Comparison of ENCODE assay signal across 8 mouse cellular contexts in the genomic region with DNA sequence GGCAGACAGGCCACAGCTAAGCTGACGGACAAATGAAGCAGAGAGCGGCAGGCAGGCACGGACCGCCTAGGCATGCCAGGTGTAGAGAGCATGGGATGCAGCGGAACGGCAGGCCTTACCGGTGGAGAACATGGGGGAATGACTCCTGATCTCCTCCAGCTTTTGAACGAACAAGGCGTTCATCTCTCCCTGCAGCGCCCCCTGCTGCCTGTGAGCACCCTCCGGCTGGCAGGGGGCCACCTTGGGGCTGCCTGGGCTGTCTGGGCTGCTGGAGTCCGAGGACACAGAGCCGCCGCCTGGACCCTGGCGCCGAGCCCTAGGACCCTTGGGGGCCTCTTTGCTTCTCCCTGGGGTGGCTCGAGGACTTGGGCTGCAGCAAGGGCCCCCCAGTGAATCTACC. TPM values are rescaled to one million over a fixed set of nuclear protein-coding genes. Genes with fewer than 3 reads are reported as not detected.
A peak's percentile ranks its signal among the peaks of the same experiment; 100 is the strongest.
DNase-seq lines count a peak whose midpoint lies in the region; ATAC-seq and TF ChIP-seq lines count a peak whose summit lies in the region.

No protein-coding gene starts in this region.

- intact Hi-C loops in heart, adult 2 months (cut with DNase I): loop anchor here (1.0 kb wide), 1 partner anchor 42 kb away; no protein-coding TSS in a partner anchor

- no peak overlapping the region for H3K9ac ChIP-seq in midbrain, embryonic 15.5 days
- H3K9ac ChIP-seq in embryonic facial prominence, embryonic 12.5 days: no peak overlapping the region
- H3K9ac ChIP-seq in heart, adult 2 months (ENCODE audit: low read depth, low read length): peak overlapping the region; percentile 49
- H3K9ac ChIP-seq in limb, embryonic 12.5 days (replicated peaks): peak overlapping the region; percentile 52; the same call in 1 of the 2 replicates
- H3K9ac ChIP-seq in midbrain, embryonic 16.5 days (ENCODE audit: low read depth, low read length): peak overlapping the region; percentile 41; the same call in 1 of the 2 replicates

- no peak for TF ChIP-seq EP300 in heart, adult 2 months (IDR thresholded peaks at IDR 0.05; ENCODE audit: insufficient read depth, low read depth, low read length)

- peak; percentile 84 for TF ChIP-seq CTCF in heart, adult 2 months (IDR thresholded peaks at IDR 0.05)

- peaks cover 12% of the 10 kb centered on the region for H3K36me3 ChIP-seq in midbrain, embryonic 10.5 days
- peaks cover 4% of the 10 kb centered on the region; the same call in 1 of the 2 replicates for H3K36me3 ChIP-seq in midbrain, embryonic 15.5 days (replicated peaks)
- peaks cover 3% of the 10 kb centered on the region; the same call in 1 of the 2 replicates for H3K36me3 ChIP-seq in embryonic facial prominence, embryonic 12.5 days
- no peaks in the 10 kb centered on the region for H3K36me3 ChIP-seq in heart, adult 2 months (ENCODE audit: control insufficient read depth, insufficient read depth, low read length)
- peaks cover 7% of the 10 kb centered on the region for H3K36me3 ChIP-seq in limb, embryonic 12.5 days
- H3K36me3 ChIP-seq in midbrain, embryonic 16.5 days (ENCODE audit: control insufficient read depth, insufficient read depth, low read length): 0 out of 2 replicates have a peak, but pooled peaks cover 2% of the 10 kb centered on the region

- peaks cover 59% of the 10 kb centered on the region for H3K4me1 ChIP-seq in midbrain, embryonic 10.5 days
- peaks cover 10% of the 10 kb centered on the region; the same call in 1 of the 2 replicates for H3K4me1 ChIP-seq in midbrain, embryonic 15.5 days
- peaks cover 14% of the 10 kb centered on the region for H3K4me1 ChIP-seq in embryonic facial prominence, embryonic 12.5 days
- 0 out of 2 replicates have a peak, but pooled peaks cover 1% of the 10 kb centered on the region for H3K4me1 ChIP-seq in heart, adult 2 months (ENCODE audit: control insufficient read depth, insufficient read depth, low read length)
- H3K4me1 ChIP-seq in limb, embryonic 12.5 days (replicated peaks): peaks cover 23% of the 10 kb centered on the region
- peaks cover 4% of the 10 kb centered on the region; the same call in 1 of the 2 replicates for H3K4me1 ChIP-seq in midbrain, embryonic 16.5 days (ENCODE audit: control insufficient read depth, insufficient read depth, low read length)

- H3K4me2 ChIP-seq in midbrain, embryonic 15.5 days: no peak overlapping the region
- H3K4me2 ChIP-seq in embryonic facial prominence, embryonic 12.5 days (replicated peaks): peak overlapping the region; percentile 18; the same call in 1 of the 2 replicates
- peak overlapping the region; percentile 44 for H3K4me2 ChIP-seq in limb, embryonic 12.5 days
- H3K4me2 ChIP-seq in midbrain, embryonic 16.5 days (ENCODE audit: low read length): no peak overlapping the region

- H3K27me3 ChIP-seq in midbrain, embryonic 10.5 days (ENCODE audit: low read depth, poor library complexity, severe bottlenecking): peaks cover 37% of the 10 kb centered on the region
- H3K27me3 ChIP-seq in midbrain, embryonic 15.5 days (replicated peaks): no peaks in the 10 kb centered on the region
- peaks cover 20% of the 10 kb centered on the region for H3K27me3 ChIP-seq in embryonic facial prominence, embryonic 12.5 days
- H3K27me3 ChIP-seq in heart, adult 2 months (ENCODE audit: control insufficient read depth, insufficient read depth, low read length): no peaks in the 10 kb centered on the region
- peaks cover 35% of the 10 kb centered on the region for H3K27me3 ChIP-seq in limb, embryonic 12.5 days
- H3K27me3 ChIP-seq in midbrain, embryonic 16.5 days (ENCODE audit: control insufficient read depth, insufficient read depth, low read depth, low read length): peaks cover 5% of the 10 kb centered on the region; the same call in 1 of the 2 replicates

- no peaks in the 10 kb centered on the region for H3K9me3 ChIP-seq in midbrain, embryonic 10.5 days (replicated peaks)
- H3K9me3 ChIP-seq in midbrain, embryonic 15.5 days: no peaks in the 10 kb centered on the region
- no peaks in the 10 kb centered on the region for H3K9me3 ChIP-seq in embryonic facial prominence, embryonic 12.5 days
- H3K9me3 ChIP-seq in limb, embryonic 12.5 days: no peaks in the 10 kb centered on the region
- no peaks in the 10 kb centered on the region for H3K9me3 ChIP-seq in midbrain, embryonic 16.5 days (replicated peaks; ENCODE audit: control insufficient read depth, low read length, poor library complexity, severe bottlenecking)

- ATAC-seq in midbrain, embryonic 15.5 days (replicated peaks): no peak
- ATAC-seq in embryonic facial prominence, embryonic 12.5 days (ENCODE audit: insufficient number of reproducible peaks, insufficient read depth, low FRiP score, low TSS enrichment): no peak
- ATAC-seq in limb, embryonic 12.5 days (ENCODE audit: insufficient number of reproducible peaks, insufficient read depth, low FRiP score, low TSS enrichment, low read depth): no peak
- no peak for ATAC-seq in midbrain, embryonic 16.5 days

- H3K4me3 ChIP-seq in midbrain, embryonic 10.5 days: peak overlapping the region; percentile 30
- no peak overlapping the region for H3K4me3 ChIP-seq in midbrain, embryonic 15.5 days
- H3K4me3 ChIP-seq in embryonic facial prominence, embryonic 12.5 days: no peak overlapping the region
- no peak overlapping the region for H3K4me3 ChIP-seq in heart, adult 2 months
- H3K4me3 ChIP-seq in limb, embryonic 12.5 days (replicated peaks): peak overlapping the region; percentile 18; the same call in 1 of the 2 replicates
- no peak overlapping the region for H3K4me3 ChIP-seq in midbrain, embryonic 16.5 days (ENCODE audit: low read depth, low read length)

- H3K27ac ChIP-seq in midbrain, embryonic 10.5 days (replicated peaks): peak overlapping the region; percentile 85
- H3K27ac ChIP-seq in midbrain, embryonic 15.5 days: no peak overlapping the region
- no peak overlapping the region for H3K27ac ChIP-seq in embryonic facial prominence, embryonic 12.5 days
- no peak overlapping the region for H3K27ac ChIP-seq in heart, adult 2 months
- H3K27ac ChIP-seq in limb, embryonic 12.5 days: no peak overlapping the region
- H3K27ac ChIP-seq in midbrain, embryonic 16.5 days (ENCODE audit: low read length): no peak overlapping the region

- WGBS in midbrain, embryonic 10.5 days: 23% methylated on average over 17 of the region's 17 CpGs
- 20% methylated on average over 17 of the region's 17 CpGs for WGBS in midbrain, embryonic 15.5 days
- WGBS in embryonic facial prominence, embryonic 12.5 days: 29% methylated on average over 17 of the region's 17 CpGs
- WGBS in heart, adult 2 months: 15% methylated on average over 17 of the region's 17 CpGs
- 20% methylated on average over 17 of the region's 17 CpGs for WGBS in limb, embryonic 12.5 days
- 16% methylated on average over 17 of the region's 17 CpGs for WGBS in midbrain, embryonic 16.5 days

- peak; percentile 75 for DNase-seq in midbrain, embryonic 10.5 days (ENCODE audit: low spot score)
- DNase-seq in heart, adult 2 months: peak; percentile 66 to 84
- peak; percentile 76 for DNase-seq in kidney, adult 18-20 months
- DNase-seq in spleen, postnatal 4 days (ENCODE audit: low spot score in 2 of 2): peak; percentile 77 to 92

- H3K79me2 ChIP-seq in heart, adult 2 months (replicated peaks; ENCODE audit: control insufficient read depth, insufficient read depth, low read length): no peaks in the 10 kb centered on the region

- no peak for TF ChIP-seq POLR2A in heart, adult 2 months (IDR thresholded peaks at IDR 0.05; ENCODE audit: insufficient read depth, low read depth, low read length)

RNA-seq across cellular contexts. Expression of gene Pank4, which starts 22.2 kb away (rescaled TPM):
- polyA plus RNA-seq in midbrain, embryonic 10.5 days (2016; fragmentation: Nextera tagmentation; extraction: Ambion mirVana): 47.6 and 48.6 TPM in 2 replicates
- polyA plus RNA-seq in midbrain, embryonic 15.5 days (2015; fragmentation: Nextera tagmentation; extraction: Ambion mirVana): 44.3 and 44.9 TPM in 2 replicates
- polyA plus RNA-seq in embryonic facial prominence, embryonic 12.5 days (2016; fragmentation: Nextera tagmentation; extraction: Ambion mirVana): 56.0 and 62.2 TPM in 2 replicates
- 10 to 100 TPM; 40.7 to 43.9 TPM for total RNA-seq in heart, adult 2 months (2021)
- 59.6 and 81.2 TPM in 2 replicates for polyA plus RNA-seq in heart, adult 2 months (2012; rRNA removed)
- 56.3 and 60.5 TPM in 2 replicates for polyA plus RNA-seq in limb, embryonic 12.5 days (2016; fragmentation: Nextera tagmentation; extraction: Ambion mirVana)
- polyA plus RNA-seq in midbrain, embryonic 16.5 days (2015; fragmentation: Nextera tagmentation; extraction: Ambion mirVana): 42.1 and 45.5 TPM in 2 replicates

RNA-seq across cellular contexts. Expression of gene Hes5, which starts 25.4 kb away (rescaled TPM):
- 690 and 827 TPM in 2 replicates for polyA plus RNA-seq in midbrain, embryonic 10.5 days (2016; fragmentation: Nextera tagmentation; extraction: Ambion mirVana)
- polyA plus RNA-seq in midbrain, embryonic 15.5 days (2015; fragmentation: Nextera tagmentation; extraction: Ambion mirVana): 116 and 149 TPM in 2 replicates
- polyA plus RNA-seq in embryonic facial prominence, embryonic 12.5 days (2016; fragmentation: Nextera tagmentation; extraction: Ambion mirVana): 29.6 and 37.3 TPM in 2 replicates
- not detected for total RNA-seq in heart, adult 2 months (2021)
- polyA plus RNA-seq in heart, adult 2 months (2012; rRNA removed): 0.10 TPM in 1 of 2 replicates, not detected in the other
- polyA plus RNA-seq in limb, embryonic 12.5 days (2016; fragmentation: Nextera tagmentation; extraction: Ambion mirVana): 0.54 and 1.1 TPM in 2 replicates
- 107 and 135 TPM in 2 replicates for polyA plus RNA-seq in midbrain, embryonic 16.5 days (2015; fragmentation: Nextera tagmentation; extraction: Ambion mirVana)

RNA-seq across cellular contexts. Expression of gene Tnfrsf14, which starts 57.7 kb away (rescaled TPM):
- 0.67 and 0.99 TPM in 2 replicates for polyA plus RNA-seq in midbrain, embryonic 10.5 days (2016; fragmentation: Nextera tagmentation; extraction: Ambion mirVana)
- 0.19 and 0.28 TPM in 2 replicates for polyA plus RNA-seq in midbrain, embryonic 15.5 days (2015; fragmentation: Nextera tagmentation; extraction: Ambion mirVana)
- polyA plus RNA-seq in embryonic facial prominence, embryonic 12.5 days (2016; fragmentation: Nextera tagmentation; extraction: Ambion mirVana): 1.2 TPM in 2 replicates
- 1 to 10 TPM; 6.1 to 7.0 TPM for total RNA-seq in heart, adult 2 months (2021)
- 16.1 and 18.8 TPM in 2 replicates for polyA plus RNA-seq in heart, adult 2 months (2012; rRNA removed)
- polyA plus RNA-seq in limb, embryonic 12.5 days (2016; fragmentation: Nextera tagmentation; extraction: Ambion mirVana): 1.0 and 1.4 TPM in 2 replicates
- polyA plus RNA-seq in midbrain, embryonic 16.5 days (2015; fragmentation: Nextera tagmentation; extraction: Ambion mirVana): 0.42 TPM in 1 of 2 replicates, not detected in the other

Comparison
In these comparisons a context has a peak if more than half of its experiments do, and no peak if none do; other contexts are left out.
1. H3K4me3 ChIP-seq: peak in midbrain, embryonic 10.5 days (single experiment) and limb, embryonic 12.5 days (single experiment); none in midbrain, embryonic 15.5 days (single experiment), embryonic facial prominence, embryonic 12.5 days (single experiment), heart, adult 2 months (single experiment) and midbrain, embryonic 16.5 days (single experiment).
2. H3K9ac ChIP-seq: peak in heart, adult 2 months (single experiment), limb, embryonic 12.5 days (single experiment) and midbrain, embryonic 16.5 days (single experiment); none in midbrain, embryonic 15.5 days (single experiment) and embryonic facial prominence, embryonic 12.5 days (single experiment).
3. H3K4me2 ChIP-seq: peak in embryonic facial prominence, embryonic 12.5 days (single experiment) and limb, embryonic 12.5 days (single experiment); none in midbrain, embryonic 15.5 days (single experiment) and midbrain, embryonic 16.5 days (single experiment).
4. RNA of gene Hes5, which starts 25.4 kb away (polyA plus RNA-seq): 690 to 827 TPM in midbrain, embryonic 10.5 days, 107 to 135 TPM in midbrain, embryonic 16.5 days, 116 to 149 TPM in midbrain, embryonic 15.5 days and 29.6 to 37.3 TPM in embryonic facial prominence, embryonic 12.5 days; 0.54 to 1.1 TPM in limb, embryonic 12.5 days and 0.10 TPM in heart, adult 2 months; every median in the first group is over 10 times any median in the second.
5. Peak in every context shown above with its lines, with median percentiles within 50 percentile points of each other: DNase-seq.